ENCODE assay signal across 15 mouse cellular contexts in genomic region chr2:14167721-14168120, GRCm38 (mm10). TPM values are rescaled to one million over a fixed set of nuclear protein-coding genes. Genes with fewer than 3 reads are reported as not detected.
"Had no signal": no experiment of that assay in that cellular context is flagged by ENCODE, and none has a peak within 500 bp of the region (broad histone marks: within the 10 kb centered on the region; RNA-seq: fewer than 3 reads in every experiment).

No protein-coding gene starts in this region.

- DNase-seq: left cerebral cortex, postnatal 4 days; liver; liver, embryonic 13.5 days; liver, postnatal 0 days; lung, adult 18-20 months; lung, adult 2 months; lung, embryonic 14.5 days; lung, postnatal 10 days; lung, postnatal 14 days; lung, postnatal 4 days; midbrain, embryonic 14.5 days had no signal

RNA-seq across cellular contexts. Expression of gene Tmem236, which starts 6.6 kb away (rescaled TPM):
- total RNA-seq: left cerebral cortex, postnatal 14 days; liver, adult 2 months; megakaryocyte-erythroid progenitor cell, adult 5-6 weeks; monocyte, adult 5-6 weeks had no signal
